Mouse (Mus musculus) layer of hippocampus, adult 9-11 months (tissue): ENCODE results near the gene Rhbdf1.

ENCODE experiments used
- DNase-seq: peaks from one replicate; pipeline ENCODE4 v3.0.0; 2022

Gene Rhbdf1

GRCm38 (mm10) chr11:32189434-32189833 lies 32.7 kb downstream of the Rhbdf1 start:
- no peak for DNase-seq

DNA sequence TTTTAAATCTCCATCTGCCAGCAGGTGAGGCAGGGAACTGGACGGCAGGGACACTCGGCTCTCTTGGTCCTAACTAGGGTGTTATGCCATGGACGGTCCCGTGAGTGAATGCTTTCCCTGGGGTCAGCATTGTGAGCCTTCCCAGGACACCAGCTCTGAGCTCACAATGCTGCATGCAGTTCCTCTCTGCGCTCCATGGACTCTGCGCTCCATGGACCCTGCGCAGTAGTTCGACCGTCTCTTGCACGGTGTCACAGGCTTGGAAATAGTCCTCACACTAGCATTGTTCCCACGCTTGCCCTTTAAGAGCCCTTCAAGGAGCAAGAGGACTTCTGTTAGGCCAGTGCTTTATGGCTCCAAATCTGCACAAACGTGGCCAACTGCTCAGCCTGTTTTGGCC lies 33.2 kb downstream of the Rhbdf1 start:
- no peak for DNase-seq

DNA sequence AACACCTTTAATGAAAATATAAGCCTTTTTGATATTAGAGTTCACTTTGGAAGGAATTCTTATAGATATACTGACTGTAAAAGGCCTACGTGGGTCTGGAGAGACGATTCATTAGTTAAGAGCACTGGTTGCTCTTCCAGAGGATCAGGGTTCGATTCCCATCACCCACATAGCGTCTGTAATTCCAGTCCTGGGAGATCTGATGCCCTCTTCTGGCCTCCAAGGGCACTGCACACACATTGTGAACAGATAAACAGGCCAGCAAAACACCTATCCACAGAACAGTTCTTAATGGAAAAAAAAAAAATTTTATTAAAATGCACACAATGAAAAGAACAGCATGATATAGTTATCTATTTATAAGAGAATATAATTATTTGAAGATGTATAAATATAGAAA lies 34.8 kb downstream of the Rhbdf1 start:
- no peak for DNase-seq

- DNase-seq = no peak
Measured at GRCm38 (mm10) chr11:32186031-32186430, 36.1 kb downstream of the Rhbdf1 start.

DNA sequence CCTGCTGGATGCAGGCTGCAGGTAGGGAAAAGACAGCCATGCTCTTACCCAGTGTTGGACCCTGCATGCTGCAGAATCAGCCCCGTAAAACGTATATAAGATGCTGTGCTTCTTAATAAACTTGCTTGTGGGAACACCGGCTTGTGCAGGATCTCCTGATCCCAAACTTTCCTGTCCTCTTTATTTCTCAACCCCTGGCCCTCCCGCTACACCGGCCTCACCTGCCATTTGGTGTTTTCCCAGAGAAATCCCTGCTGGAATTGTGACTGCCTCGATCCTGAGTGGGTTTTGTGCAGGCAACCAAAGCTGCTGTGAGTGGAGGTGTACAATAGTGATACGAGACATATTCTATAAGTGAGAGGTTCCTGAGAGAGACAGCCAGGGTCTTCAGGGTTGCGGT lies 37.6 kb downstream of the Rhbdf1 start:
- no peak for DNase-seq

GRCm38 (mm10) chr11:32181973-32182868 lies 39.9 kb downstream of the Rhbdf1 start:
- peak; percentile 80 for DNase-seq

DNA sequence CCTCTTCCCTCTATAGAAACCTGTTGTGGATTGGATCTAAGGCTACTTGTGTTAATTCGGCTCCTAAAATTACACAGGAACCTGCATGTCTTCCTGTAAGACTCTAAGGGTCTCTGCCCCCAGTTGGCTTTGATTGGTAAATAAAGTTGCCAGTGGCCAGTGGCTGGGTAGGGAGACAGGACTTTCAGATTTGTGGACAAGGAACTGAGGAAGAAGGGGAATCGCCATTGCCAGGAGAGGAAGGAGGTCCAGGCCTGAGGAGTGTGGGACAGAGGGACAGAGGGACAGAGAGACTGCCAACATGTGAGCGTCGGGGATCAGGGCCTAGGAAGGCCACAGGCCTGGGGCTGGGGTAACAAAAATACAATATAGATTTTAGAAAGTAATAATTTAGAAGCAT lies 40.9 kb downstream of the Rhbdf1 start:
- no peak for DNase-seq

DNA sequence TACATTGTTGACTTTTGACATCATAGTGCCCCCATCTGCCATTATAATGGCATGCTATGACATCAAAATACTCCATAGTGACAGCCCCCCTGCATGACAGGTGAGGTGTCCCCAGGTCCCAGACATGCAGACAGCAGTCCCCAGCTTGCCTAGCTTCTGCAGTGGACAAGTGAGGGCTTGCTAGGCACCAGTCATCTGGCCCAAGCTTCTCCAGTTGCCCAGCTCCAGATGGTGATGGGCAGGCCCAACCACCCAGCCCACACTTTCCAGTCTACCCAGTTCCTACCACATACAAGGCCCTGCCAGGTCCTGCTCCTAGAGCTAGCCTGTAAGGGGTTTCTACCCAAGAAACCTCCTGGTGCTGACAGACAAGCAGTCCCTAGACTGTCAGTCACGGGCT lies 43.6 kb downstream of the Rhbdf1 start:
- no peak for DNase-seq

DNA sequence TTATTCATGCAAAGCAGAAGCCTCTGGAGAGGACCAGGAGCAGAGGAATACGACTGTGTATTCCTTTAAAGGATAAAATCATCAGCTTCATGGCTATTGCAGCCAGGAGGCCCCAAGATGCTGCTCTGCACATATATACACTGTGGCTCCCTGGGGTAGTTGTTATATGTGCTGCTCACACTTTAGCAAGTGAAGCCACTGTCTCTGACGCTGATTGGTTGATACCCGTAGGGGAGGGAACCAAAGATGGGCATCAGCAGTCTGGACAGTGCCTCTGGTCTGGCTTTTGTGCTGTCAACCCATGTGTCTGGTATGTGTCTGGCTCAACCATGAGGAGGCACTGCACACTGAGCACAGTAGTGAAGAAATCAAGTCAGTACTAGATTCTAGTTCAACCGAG lies 55.4 kb downstream of the Rhbdf1 start:
- no peak for DNase-seq

DNA sequence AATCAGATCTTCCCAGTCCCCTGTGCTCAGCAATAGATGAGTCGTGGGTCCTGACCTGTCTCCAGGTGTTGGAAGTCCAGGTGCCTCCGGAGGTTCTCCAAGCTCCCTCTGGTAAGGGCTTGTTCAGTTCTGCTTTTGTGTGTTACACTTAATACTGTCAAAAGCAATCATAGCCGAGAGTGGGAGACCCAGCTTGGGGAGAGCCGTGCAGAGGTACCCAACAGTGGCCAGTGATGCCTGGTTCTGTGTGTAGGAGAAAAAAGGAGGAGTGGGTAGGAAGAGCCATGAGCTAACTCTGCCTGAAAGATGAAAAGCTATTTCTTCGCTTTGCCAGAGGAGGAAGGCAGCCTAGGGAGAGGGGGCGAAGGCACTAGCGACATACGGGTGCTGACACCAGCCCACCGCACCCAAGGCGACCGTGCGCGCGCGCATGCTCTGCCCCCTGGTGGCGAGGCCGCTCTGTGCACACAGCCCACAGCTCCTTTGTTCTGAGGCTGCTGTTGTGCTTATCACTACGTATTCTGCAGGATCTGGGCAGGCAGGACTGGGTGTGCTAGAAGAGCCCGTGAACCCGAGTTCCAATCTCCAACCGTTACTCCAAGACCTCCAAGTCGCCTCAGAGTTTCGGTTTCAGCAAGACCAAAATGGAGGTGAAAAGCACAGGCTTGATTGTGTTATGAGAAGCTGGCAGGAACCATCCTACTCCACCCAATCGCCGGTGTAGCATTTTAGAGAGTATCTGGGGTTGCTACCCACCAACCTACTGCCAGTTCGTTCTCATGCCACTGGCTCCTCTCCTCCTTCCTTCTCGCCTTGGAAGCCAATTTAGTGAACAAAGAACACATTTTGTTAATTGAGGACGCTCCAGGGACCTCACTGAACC lies 59.9 kb downstream of the Rhbdf1 start:
- DNase-seq = peak; percentile 81

DNA sequence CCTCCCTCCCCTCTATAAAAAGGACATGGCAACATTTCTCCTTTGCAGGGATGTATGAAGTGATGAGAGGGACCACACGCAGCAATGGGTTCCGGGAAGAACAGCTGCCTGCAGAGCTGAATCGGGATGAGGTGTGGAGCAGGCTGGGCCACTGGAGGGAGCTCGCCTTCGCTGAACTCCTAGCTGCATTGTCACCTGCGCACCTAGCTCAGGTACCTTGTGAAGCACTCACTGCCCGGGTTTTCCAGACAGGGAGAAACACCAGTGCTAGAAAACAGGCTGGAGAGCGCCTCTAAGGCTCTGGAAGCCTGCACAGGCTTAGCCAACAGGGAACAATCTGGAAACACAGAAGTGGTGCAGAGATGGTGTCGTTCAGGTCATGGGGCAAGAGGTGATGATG lies 60.6 kb downstream of the Rhbdf1 start:
- DNase-seq = no peak

DNA sequence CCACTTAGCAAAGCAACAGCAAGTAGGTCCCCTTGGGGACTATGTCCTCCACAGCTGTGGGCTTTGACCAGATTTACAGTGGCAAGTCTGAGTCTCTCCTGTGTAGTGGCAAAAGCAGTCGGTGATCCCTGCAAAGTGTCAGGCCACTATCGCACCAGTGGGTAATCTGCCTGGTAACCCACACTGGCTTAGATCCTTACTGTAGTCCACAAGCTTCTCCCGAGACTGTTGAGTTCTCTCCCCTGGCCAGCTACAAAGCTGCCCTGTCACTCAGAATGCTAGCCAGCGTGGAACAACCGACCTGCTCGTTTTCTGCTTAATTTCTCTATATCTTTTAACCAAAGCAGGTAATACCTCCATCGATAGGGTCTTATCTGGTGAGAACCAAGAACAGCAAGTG lies 61.8 kb downstream of the Rhbdf1 start:
- DNase-seq = no peak
